ENCODE assay signal across 18 mouse cellular contexts in genomic region chr3:24163992-24164391, GRCm38 (mm10).
"Had no signal": no experiment of that assay in that cellular context is flagged by ENCODE, and none has a peak within 500 bp of the region (broad histone marks: within the 10 kb centered on the region; RNA-seq: fewer than 3 reads in every experiment).

No protein-coding gene starts in this region.

- H3K27ac ChIP-seq: limb, embryonic 12.5 days; limb, embryonic 15.5 days; liver, embryonic 14.5 days; midbrain, embryonic 15.5 days; stomach, embryonic 15.5 days had no signal

- ATAC-seq: liver, postnatal 0 days; lung, postnatal 0 days; midbrain, embryonic 15.5 days had no signal

- H3K4me2 ChIP-seq: limb, embryonic 12.5 days; limb, embryonic 15.5 days; liver, embryonic 11.5 days; lung, embryonic 14.5 days; midbrain, embryonic 11.5 days; midbrain, embryonic 15.5 days; stomach, embryonic 15.5 days had no signal

- H3K9me3 ChIP-seq: limb, embryonic 12.5 days; limb, embryonic 15.5 days; megakaryocyte, embryonic 14.5 days; midbrain, embryonic 15.5 days; stomach, embryonic 15.5 days had no signal

- H3K9ac ChIP-seq: limb, embryonic 12.5 days; limb, embryonic 15.5 days; liver, embryonic 14.5 days; liver, postnatal 0 days; lung, embryonic 14.5 days; midbrain, embryonic 15.5 days; stomach, embryonic 15.5 days had no signal

- H3K4me3 ChIP-seq: limb, embryonic 12.5 days; limb, embryonic 15.5 days; megakaryocyte, embryonic 14.5 days; midbrain, embryonic 15.5 days; stomach, embryonic 15.5 days had no signal

- H3K36me3 ChIP-seq: limb, embryonic 12.5 days; limb, embryonic 15.5 days; midbrain, embryonic 15.5 days; stomach, embryonic 15.5 days had no signal

- DNase-seq: kidney, adult 9 months; kidney, postnatal 14 days; kidney, postnatal 4 days; left cerebral cortex, postnatal 4 days; liver, postnatal 0 days; lung, embryonic 14.5 days; right cerebral cortex, postnatal 25 days; spleen, adult 18-20 months; thymus, postnatal 36 days had no signal

- H3K4me1 ChIP-seq: limb, embryonic 12.5 days; limb, embryonic 15.5 days; megakaryocyte, embryonic 14.5 days; midbrain, embryonic 15.5 days; stomach, embryonic 15.5 days had no signal

- H3K27me3 ChIP-seq: limb, embryonic 12.5 days; limb, embryonic 15.5 days; megakaryocyte, embryonic 14.5 days; midbrain, embryonic 15.5 days; stomach, embryonic 15.5 days had no signal
